Mouse (Mus musculus) bone marrow, adult 2 months (tissue): Measurements from ENCODE around the gene Aggf1. TPM values are rescaled to one million over a fixed set of nuclear protein-coding genes. Genes with fewer than 3 reads are reported as not detected.
A peak's percentile ranks its signal among the peaks of the same experiment; 100 is the strongest.

Experiments used
- H3K27ac ChIP-seq: fragments of 200-500 bp; 2 replicates; pipeline ENCODE4 v1.5.1; 2012; ENCODE audit warnings: low read depth, mild to moderate bottlenecking, control low read depth, inconsistent platforms, low read length; ENCODE audit not compliant: control insufficient read depth, poor library complexity, insufficient read depth
- H3K4me1 ChIP-seq: fragments of 200-500 bp; 2 replicates; pipeline ENCODE4 v1.6.1; 2011; ENCODE audit warnings: low read length; ENCODE audit not compliant: control insufficient read depth, insufficient read depth
- H3K4me3 ChIP-seq: fragments of 200-500 bp; replicated peaks from 2 replicates; pipeline ENCODE3; 2011; ENCODE audit warnings: mild to moderate bottlenecking, low read depth, low read length, control low read depth; ENCODE audit not compliant: control insufficient read depth
- CTCF ChIP-seq: fragments of 200-500 bp; IDR thresholded peaks from 2 replicates; pipeline ENCODE4 v1.5.1; 2011; ENCODE audit warnings: low read length, control low read depth; ENCODE audit not compliant: control insufficient read depth, insufficient read depth
- POLR2A ChIP-seq: fragments of 200-500 bp; IDR thresholded peaks from 2 replicates; pipeline ENCODE4 v1.6.1; 2011; ENCODE audit warnings: low read depth, mild to moderate bottlenecking, control low read depth, low read length, borderline replicate concordance; ENCODE audit not compliant: control insufficient read depth
- WGBS: fragments of 180-500 bp; shearing (Covaris S2); methylation state at CpG from one replicate; pipeline ENCODE4 v1.1.7; 2018; 5-methylcytosine and 5-hydroxymethylcytosine counted together
- polyA plus RNA-seq: library from polyadenylated mRNA; stranded (reverse); fragments of >200 nt; gene quantifications from 2 replicates; pipeline ENCODE4 v1.2.4, GENCODE M21; 2011; ENCODE audit warnings: low replicate concordance; ENCODE audit not compliant: missing spikeins, insufficient read depth, insufficient read length

Gene Aggf1
- polyA plus RNA-seq, 1 experiment, result 23.6 TPM

- WGBS, result 55% methylated on average over 21 of the region's 21 CpGs
- TF ChIP-seq CTCF (no peak), POLR2A (no peak)
- H3K27ac ChIP-seq, result no peak overlapping the region
- no peak overlapping the region for H3K4me3 ChIP-seq
- H3K4me1 ChIP-seq, result no peaks in the 10 kb centered on the region; the same call in 1 of the 2 replicates
Observed at GRCm38 (mm10) chr13:95326611-95327344, 48.4 kb downstream of the Aggf1 start.

- Histone ChIP-seq H3K27ac (no peak overlapping the region), H3K4me1 (no peaks in the 10 kb centered on the region; the same call in 1 of the 2 replicates), H3K4me3 (peak overlapping the region; percentile 67)
- 13% methylated on average over 5 of the region's 5 CpGs for WGBS
- TF ChIP-seq POLR2A, result no peak
- no peak for TF ChIP-seq CTCF
Observed at GRCm38 (mm10) chr13:95325907-95326550, 49.1 kb downstream of the Aggf1 start.

GRCm38 (mm10) chr13:95325080-95325906 is 49.9 kb downstream of the Aggf1 start:
- H3K4me3 ChIP-seq, result peak overlapping the region; percentile 67
- H3K4me1 ChIP-seq, result no peaks in the 10 kb centered on the region; the same call in 1 of the 2 replicates
- WGBS, result under 1% methylated on average over 63 of the region's 63 CpGs
- TF ChIP-seq POLR2A, result no peak
- H3K27ac ChIP-seq, result peak overlapping the region; percentile 77

- WGBS, result under 1% methylated on average over 22 of the region's 22 CpGs
Observed at GRCm38 (mm10) chr13:95324626-95325079, 50.5 kb downstream of the Aggf1 start.

GRCm38 (mm10) chr13:95323950-95324625 is 51.1 kb downstream of the Aggf1 start:
- Histone ChIP-seq H3K4me3 (peak overlapping the region; percentile 67), H3K27ac (no peak overlapping the region), H3K4me1 (no peaks in the 10 kb centered on the region; the same call in 1 of the 2 replicates)
- WGBS, result 21% methylated on average over 15 of the region's 15 CpGs
- TF ChIP-seq CTCF (peak; percentile 30; the same call in 1 of the 2 replicates), POLR2A (no peak)

More at GRCm38 (mm10) chr13:95324626-95325079, 50.5 kb downstream of the Aggf1 start:
- Histone ChIP-seq H3K4me3 (peak overlapping the region; percentile 67), H3K27ac (no peak overlapping the region), H3K4me1 (no peaks in the 10 kb centered on the region; the same call in 1 of the 2 replicates)
- TF ChIP-seq POLR2A (no peak), CTCF (no peak)

GRCm38 (mm10) chr13:95323400-95323799 is 51.8 kb downstream of the Aggf1 start, which contains the start of gene Zbed3:
Gene Zbed3 (plus strand): TSS chr13:95323612.
- Histone ChIP-seq H3K4me3 (peak within 1 kb of the TSS; percentile 67), H3K27ac (no peak within 1 kb of the TSS), H3K4me1 (no peaks in the 10 kb centered on the region; the same call in 1 of the 2 replicates)
- 89% methylated on average over 6 of the region's 6 CpGs for WGBS
- TF ChIP-seq CTCF (no peak), POLR2A (no peak)

- TF ChIP-seq POLR2A, result no peak
- TF ChIP-seq CTCF, result no peak
- Histone ChIP-seq H3K4me3 (no peak overlapping the region), H3K27ac (no peak overlapping the region), H3K4me1 (no peaks in the 10 kb centered on the region)
- WGBS, result 64% methylated on average over 4 of the region's 4 CpGs
Observed at GRCm38 (mm10) chr13:95320451-95320850, 54.7 kb downstream of the Aggf1 start.
